Comparison of ENCODE assay signal across 28 mouse cellular contexts in the genomic region with DNA sequence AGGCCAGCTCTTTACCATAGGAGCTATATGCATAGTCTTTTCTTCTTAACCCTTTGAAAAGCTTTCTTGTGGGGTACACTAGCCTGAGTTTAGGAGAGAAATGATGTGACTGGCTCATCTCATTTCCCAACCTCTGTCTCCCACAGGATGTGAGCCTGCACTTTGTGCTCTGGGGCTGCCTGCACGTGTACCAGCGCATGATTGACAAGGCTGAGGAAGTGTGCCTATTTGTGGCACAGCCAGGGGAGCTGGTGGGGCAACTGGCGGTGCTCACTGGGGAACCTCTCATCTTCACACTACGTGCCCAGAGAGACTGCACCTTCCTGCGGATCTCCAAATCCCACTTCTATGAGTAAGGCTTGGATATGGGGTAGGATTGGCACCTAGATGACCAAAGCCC. TPM values are rescaled to one million over a fixed set of nuclear protein-coding genes. Genes with fewer than 3 reads are reported as not detected.
DNase-seq lines count a peak whose midpoint lies in the region; ATAC-seq lines count a peak whose summit lies in the region.
"Had no signal": no experiment of that assay in that cellular context is flagged by ENCODE, and none has a peak within 500 bp of the region (broad histone marks: within the 10 kb centered on the region; RNA-seq: fewer than 3 reads in every experiment).

No protein-coding gene starts in this region.

- no peaks in the 10 kb centered on the region for H3K4me1 ChIP-seq in heart, embryonic 10.5 days
- H3K4me1 ChIP-seq in megakaryocyte, embryonic 14.5 days, result peaks cover 50% of the 10 kb centered on the region
- H3K4me1 ChIP-seq: embryonic facial prominence, embryonic 13.5 days; embryonic facial prominence, embryonic 15.5 days; forebrain, embryonic 10.5 days; forebrain, embryonic 12.5 days had no signal

- H3K27ac ChIP-seq in heart, embryonic 10.5 days, result no peak overlapping the region
- H3K27ac ChIP-seq: embryonic facial prominence, embryonic 13.5 days; embryonic facial prominence, embryonic 15.5 days; forebrain, embryonic 10.5 days; forebrain, embryonic 12.5 days had no signal

- H3K36me3 ChIP-seq in heart, embryonic 10.5 days, result peaks cover 33% of the 10 kb centered on the region
- H3K36me3 ChIP-seq in megakaryocyte, embryonic 14.5 days (replicated peaks; ENCODE audit: low read length), result peaks cover 89% of the 10 kb centered on the region

- ATAC-seq in megakaryocyte, adult 5-6 weeks (ENCODE audit: poor library complexity, severe bottlenecking), result no peak
- peak; percentile 75 for ATAC-seq in megakaryocyte progenitor cell, adult 5-6 weeks (replicated peaks; ENCODE audit: poor library complexity)
- ATAC-seq: activated CD4-positive, CD25-positive, alpha-beta regulatory T cell, adult 4 months; CD4-positive, CD25-positive, alpha-beta regulatory T cell, adult 4 months; forebrain, embryonic 14.5 days; forebrain, embryonic 16.5 days; Patski had no signal

- no peaks in the 10 kb centered on the region for H3K9me3 ChIP-seq in heart, embryonic 10.5 days
- H3K9me3 ChIP-seq in megakaryocyte, embryonic 14.5 days, result no peaks in the 10 kb centered on the region
- H3K9me3 ChIP-seq: embryonic facial prominence, embryonic 13.5 days; embryonic facial prominence, embryonic 15.5 days; forebrain, embryonic 10.5 days; forebrain, embryonic 12.5 days; G1E had no signal

- 75% methylated on average over 5 of the region's 5 CpGs for WGBS in heart, embryonic 10.5 days

- H3K4me3 ChIP-seq in heart, embryonic 10.5 days, result no peak overlapping the region
- peak overlapping the region; percentile 48 for H3K4me3 ChIP-seq in megakaryocyte, embryonic 14.5 days (replicated peaks)
- H3K4me3 ChIP-seq: embryonic facial prominence, embryonic 13.5 days; embryonic facial prominence, embryonic 15.5 days; erythroblast, embryonic 14.5 days; forebrain, embryonic 10.5 days; forebrain, embryonic 12.5 days had no signal

- no peaks in the 10 kb centered on the region for H3K27me3 ChIP-seq in heart, embryonic 10.5 days (ENCODE audit: insufficient read depth, poor library complexity, severe bottlenecking)
- no peaks in the 10 kb centered on the region for H3K27me3 ChIP-seq in megakaryocyte, embryonic 14.5 days (replicated peaks)
- H3K27me3 ChIP-seq: CH12.LX; embryonic facial prominence, embryonic 13.5 days; embryonic facial prominence, embryonic 15.5 days; forebrain, embryonic 12.5 days; Patski had no signal

- DNase-seq in heart, embryonic 10.5 days (ENCODE audit: low spot score), result peak; percentile 70
- DNase-seq in heart, adult 18-20 months, result no peak
- no peak for DNase-seq in gastrocnemius, postnatal 25 days
- DNase-seq: adrenal gland, adult 8-10 months; adrenal gland, postnatal 14 days; adrenal gland, postnatal 36 days; B cell, adult 2 months; cerebellum, adult 11-12 months; cerebellum, adult 2 months; cerebellum, adult 9-10 months; cerebellum, postnatal 10 days; cerebellum, postnatal 25 days; embryo, embryonic 11 days had no signal

RNA-seq across cellular contexts. Expression of a gene that starts 15.6 kb away (rescaled TPM):
- polyA plus RNA-seq in heart, embryonic 10.5 days (2016; fragmentation: Nextera tagmentation; extraction: Ambion mirVana), result 18.3 and 19.7 TPM in 2 replicates
- 10 to 100 TPM in 1 of 2 experiments, 1 to 10 TPM in 1; 8.1 to 10.2 TPM for total RNA-seq in heart, adult 18-20 months (2021)
- polyA plus RNA-seq in megakaryocyte, embryonic 14.5 days (2012; ENCODE audit: insufficient read depth, low replicate concordance), result 13.8 and 16.2 TPM in 2 replicates
- total RNA-seq in megakaryocyte, adult 5-6 weeks (2015), result 9.5 and 13.9 TPM in 2 replicates
- 9.2 and 15.6 TPM in 2 replicates for total RNA-seq in megakaryocyte, adult 5-6 weeks (2017)
- 13.8 and 16.8 TPM in 2 replicates for total RNA-seq in megakaryocyte progenitor cell, adult 5-6 weeks (2015)
- total RNA-seq in megakaryocyte progenitor cell, adult 5-6 weeks (2017), result 14.0 and 17.7 TPM in 2 replicates
- 10 to 100 TPM in 1 of 2 experiments, 1 to 10 TPM in 1; 8.3 to 11.8 TPM for total RNA-seq in gastrocnemius, postnatal 25 days (2021)

RNA-seq across cellular contexts. Expression of a gene that starts 30.6 kb away (rescaled TPM):
- polyA plus RNA-seq in heart, embryonic 10.5 days (2016; fragmentation: Nextera tagmentation; extraction: Ambion mirVana), result 55.2 and 60.1 TPM in 2 replicates
- 10 to 100 TPM; 17.8 to 21.0 TPM for total RNA-seq in heart, adult 18-20 months (2021)
- polyA plus RNA-seq in megakaryocyte, embryonic 14.5 days (2012; ENCODE audit: insufficient read depth, low replicate concordance), result 142 and 183 TPM in 2 replicates
- 20.1 and 22.7 TPM in 2 replicates for total RNA-seq in megakaryocyte, adult 5-6 weeks (2015)
- total RNA-seq in megakaryocyte, adult 5-6 weeks (2017), result 32.9 and 42.3 TPM in 2 replicates
- 13.6 and 20.5 TPM in 2 replicates for total RNA-seq in megakaryocyte progenitor cell, adult 5-6 weeks (2015)
- 20.1 and 23.0 TPM in 2 replicates for total RNA-seq in megakaryocyte progenitor cell, adult 5-6 weeks (2017)
- 10 to 100 TPM; 18.6 to 20.4 TPM for total RNA-seq in gastrocnemius, postnatal 25 days (2021)

RNA-seq across cellular contexts. Expression of a gene that starts 37.0 kb away (rescaled TPM):
- polyA plus RNA-seq in heart, embryonic 10.5 days (2016; fragmentation: Nextera tagmentation; extraction: Ambion mirVana), result 3.8 and 5.0 TPM in 2 replicates
- total RNA-seq in heart, adult 18-20 months (2021), result under 1 TPM; 0.22 to 0.49 TPM
- polyA plus RNA-seq in megakaryocyte, embryonic 14.5 days (2012; ENCODE audit: insufficient read depth, low replicate concordance), result not detected in 2 replicates
- total RNA-seq in megakaryocyte, adult 5-6 weeks (2015), result not detected in 2 replicates
- not detected in 2 replicates for total RNA-seq in megakaryocyte, adult 5-6 weeks (2017)
- 1.0 TPM in 1 of 2 replicates, not detected in the other for total RNA-seq in megakaryocyte progenitor cell, adult 5-6 weeks (2015)
- total RNA-seq in megakaryocyte progenitor cell, adult 5-6 weeks (2017), result not detected in 2 replicates
- not detected for total RNA-seq in gastrocnemius, postnatal 25 days (2021)
- total RNA-seq: adrenal gland, adult 8-10 months had no signal
- polyA plus RNA-seq: activated CD4-positive, CD25-positive, alpha-beta regulatory T cell, adult 4 months; erythroblast, embryonic 14.5 days; G1E had no signal

RNA-seq across cellular contexts. Expression of a gene that starts 37.9 kb away (rescaled TPM):
- polyA plus RNA-seq in heart, embryonic 10.5 days (2016; fragmentation: Nextera tagmentation; extraction: Ambion mirVana), result 35.0 and 41.7 TPM in 2 replicates
- total RNA-seq in heart, adult 18-20 months (2021), result 10 to 100 TPM; 29.4 to 30.5 TPM
- polyA plus RNA-seq in megakaryocyte, embryonic 14.5 days (2012; ENCODE audit: insufficient read depth, low replicate concordance), result 19.3 and 36.7 TPM in 2 replicates
- total RNA-seq in megakaryocyte, adult 5-6 weeks (2015), result 6.7 and 7.9 TPM in 2 replicates
- total RNA-seq in megakaryocyte, adult 5-6 weeks (2017), result 2.4 and 3.3 TPM in 2 replicates
- total RNA-seq in megakaryocyte progenitor cell, adult 5-6 weeks (2015), result 9.3 and 12.3 TPM in 2 replicates
- 4.6 and 7.0 TPM in 2 replicates for total RNA-seq in megakaryocyte progenitor cell, adult 5-6 weeks (2017)
- total RNA-seq in gastrocnemius, postnatal 25 days (2021), result 10 to 100 TPM; 24.2 to 24.6 TPM

RNA-seq across cellular contexts. Expression of a gene that starts 56.3 kb away (rescaled TPM):
- polyA plus RNA-seq in heart, embryonic 10.5 days (2016; fragmentation: Nextera tagmentation; extraction: Ambion mirVana), result 2.3 and 3.9 TPM in 2 replicates
- total RNA-seq in heart, adult 18-20 months (2021), result 1 to 10 TPM; 1.2 to 1.6 TPM
- polyA plus RNA-seq in megakaryocyte, embryonic 14.5 days (2012; ENCODE audit: insufficient read depth, low replicate concordance), result 0.36 TPM in 1 of 2 replicates, not detected in the other
- total RNA-seq in megakaryocyte, adult 5-6 weeks (2015), result 0.05 and 0.45 TPM in 2 replicates
- total RNA-seq in megakaryocyte, adult 5-6 weeks (2017), result 0.08 TPM in 1 of 2 replicates, not detected in the other
- 0.32 and 0.37 TPM in 2 replicates for total RNA-seq in megakaryocyte progenitor cell, adult 5-6 weeks (2015)
- 0.21 and 0.27 TPM in 2 replicates for total RNA-seq in megakaryocyte progenitor cell, adult 5-6 weeks (2017)
- under 1 TPM; 0.61 to 0.67 TPM for total RNA-seq in gastrocnemius, postnatal 25 days (2021)
- total RNA-seq: G1E had no signal
- polyA plus RNA-seq: activated CD4-positive, CD25-positive, alpha-beta regulatory T cell, adult 4 months; CD4-positive, CD25-positive, alpha-beta regulatory T cell, adult 4 months; G1E had no signal
